Mouse (Mus musculus): Measurements from ENCODE around the gene Rtp1. TPM values are rescaled to one million over a fixed set of nuclear protein-coding genes. Genes with fewer than 3 reads are reported as not detected.

Gene Rtp1
- polyA plus RNA-seq, 1 experiment = 0.25 TPM

DNA sequence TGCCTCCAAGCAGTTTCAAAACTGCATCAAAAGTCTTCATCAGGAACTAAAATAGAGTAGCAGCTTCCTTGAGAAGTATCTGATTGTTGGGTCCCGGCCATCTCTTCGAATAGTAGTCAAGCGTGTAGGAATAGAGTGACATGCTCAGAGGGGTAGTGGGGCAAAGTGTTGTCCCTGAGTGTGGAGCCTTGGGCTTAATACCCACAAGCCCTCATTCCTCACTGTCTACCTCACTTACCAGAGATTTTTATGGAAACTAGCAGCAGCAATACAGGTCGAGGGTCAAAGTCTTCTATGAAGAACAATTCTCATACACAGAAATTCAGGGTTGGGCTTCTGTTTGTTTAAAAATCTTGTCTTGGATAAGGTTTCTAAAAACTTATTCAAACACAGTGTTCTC, 21.9 kb downstream of the Rtp1 start:
- Histone ChIP-seq H3K4me3 (ENCODE audit: insufficient read depth, low read length) (no peak overlapping the region), H3K4me1 (ENCODE audit: control insufficient read depth, insufficient read depth, low read length) (no peaks in the 10 kb centered on the region), H3K27ac (ENCODE audit: insufficient read depth, low read length) (no peak overlapping the region)
- TF ChIP-seq POLR2A (IDR thresholded peaks at IDR 0.05; ENCODE audit: extremely low read depth, insufficient read depth, low read length) = no peak
- TF ChIP-seq CTCF (IDR thresholded peaks at IDR 0.05; ENCODE audit: extremely low read depth, insufficient read depth, low read length) = no peak

DNA sequence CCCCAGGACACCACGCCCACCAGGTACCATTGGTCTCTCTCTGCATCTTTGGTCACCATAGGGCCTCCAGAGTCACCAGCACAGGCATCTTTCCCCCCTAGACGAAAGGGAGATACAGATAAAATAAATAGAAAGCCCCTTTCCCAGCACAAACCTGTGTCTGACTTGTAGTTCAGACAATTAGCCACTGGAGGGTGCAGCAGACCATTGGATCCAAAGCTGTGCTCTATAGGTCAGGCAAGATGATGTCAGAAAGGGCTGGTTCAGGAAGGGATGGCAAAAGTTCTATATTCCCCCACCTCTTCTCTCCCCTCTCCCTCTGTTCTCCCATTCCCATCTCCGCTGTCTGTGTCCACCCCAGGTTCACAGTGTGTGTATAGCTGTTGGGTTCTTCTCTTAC, 23.5 kb downstream of the Rtp1 start:
- TF ChIP-seq CTCF (IDR thresholded peaks at IDR 0.05; ENCODE audit: extremely low read depth, insufficient read depth, low read length) (peak; percentile 95), POLR2A (IDR thresholded peaks at IDR 0.05; ENCODE audit: extremely low read depth, insufficient read depth, low read length) (no peak)
- Histone ChIP-seq H3K4me3 (ENCODE audit: insufficient read depth, low read length) (no peak overlapping the region), H3K27ac (ENCODE audit: insufficient read depth, low read length) (no peak overlapping the region), H3K4me1 (ENCODE audit: control insufficient read depth, insufficient read depth, low read length) (no peaks in the 10 kb centered on the region)

DNA sequence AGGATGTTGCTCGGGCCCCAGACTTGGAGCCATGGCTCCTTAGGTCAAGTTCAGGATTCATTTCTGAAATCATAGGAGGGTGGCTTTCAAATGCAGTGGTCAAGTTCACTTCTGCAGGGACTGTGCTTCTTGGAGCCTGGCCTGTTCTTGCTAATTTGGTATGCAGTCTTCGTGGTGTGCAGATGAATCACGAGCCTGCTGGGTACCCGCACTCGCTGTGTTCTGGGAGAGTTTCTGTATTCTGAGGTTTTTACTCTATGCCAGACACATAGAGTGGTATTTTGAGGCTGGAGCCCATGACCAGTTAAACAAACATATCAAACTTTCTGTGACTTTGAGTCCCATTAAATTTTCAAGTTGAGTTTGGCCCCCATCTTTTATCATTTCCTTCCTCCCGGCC, 25.4 kb downstream of the Rtp1 start:
- H3K27ac ChIP-seq (ENCODE audit: insufficient read depth, low read length) = no peak overlapping the region
- TF ChIP-seq CTCF (IDR thresholded peaks at IDR 0.05; ENCODE audit: extremely low read depth, insufficient read depth, low read length) = no peak
- no peak for TF ChIP-seq POLR2A (IDR thresholded peaks at IDR 0.05; ENCODE audit: extremely low read depth, insufficient read depth, low read length)
- no peak overlapping the region for H3K4me3 ChIP-seq (ENCODE audit: insufficient read depth, low read length)
- H3K4me1 ChIP-seq (ENCODE audit: control insufficient read depth, insufficient read depth, low read length) = no peaks in the 10 kb centered on the region

DNA sequence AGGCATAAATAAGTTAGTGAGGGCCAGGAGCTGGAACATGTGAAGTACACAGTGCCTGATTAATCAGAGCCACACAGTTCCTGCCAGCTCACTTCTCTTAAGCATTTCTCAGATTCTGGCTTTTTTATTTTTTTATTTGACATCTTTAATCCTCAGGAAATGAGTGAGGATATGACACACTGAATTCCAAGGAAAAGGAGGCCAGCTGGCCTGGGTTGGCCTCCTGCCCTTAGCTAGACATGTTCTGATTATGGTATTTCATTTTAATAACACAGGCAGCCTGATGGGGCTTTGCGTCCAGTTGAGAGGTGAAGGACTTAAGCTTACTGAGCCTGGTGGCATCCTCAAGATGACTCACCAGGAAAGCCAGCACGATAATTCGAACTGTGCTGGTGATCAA, 27.6 kb downstream of the Rtp1 start:
- H3K27ac ChIP-seq (ENCODE audit: insufficient read depth, low read length) = no peak overlapping the region
- TF ChIP-seq POLR2A (IDR thresholded peaks at IDR 0.05; ENCODE audit: extremely low read depth, insufficient read depth, low read length) (no peak), CTCF (IDR thresholded peaks at IDR 0.05; ENCODE audit: extremely low read depth, insufficient read depth, low read length) (no peak)

DNA sequence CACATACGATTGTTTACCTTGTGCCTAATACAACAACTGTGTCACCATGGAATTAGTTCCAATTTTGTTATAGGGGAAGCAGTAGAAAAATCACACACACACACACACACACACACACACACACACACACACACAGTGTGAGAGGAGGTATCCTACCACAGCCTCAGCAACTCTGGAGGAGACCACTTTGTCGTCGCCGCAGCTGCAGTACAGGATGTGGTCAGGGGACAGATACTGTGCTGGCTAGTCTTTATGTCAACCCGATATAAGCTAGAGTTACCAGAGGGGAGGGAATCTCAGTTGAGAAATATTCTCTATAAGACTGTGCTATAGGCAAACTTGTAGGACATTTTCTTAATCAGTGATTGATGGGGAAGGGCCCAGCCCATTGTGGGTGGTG, 28.4 kb downstream of the Rtp1 start:
- TF ChIP-seq CTCF (IDR thresholded peaks at IDR 0.05; ENCODE audit: extremely low read depth, insufficient read depth, low read length) (no peak), POLR2A (IDR thresholded peaks at IDR 0.05; ENCODE audit: extremely low read depth, insufficient read depth, low read length) (no peak)
- Histone ChIP-seq H3K27ac (ENCODE audit: insufficient read depth, low read length) (no peak overlapping the region), H3K4me3 (ENCODE audit: insufficient read depth, low read length) (no peak overlapping the region), H3K4me1 (ENCODE audit: control insufficient read depth, insufficient read depth, low read length) (no peaks in the 10 kb centered on the region)

More for the DNA sequence above, 27.6 kb downstream of the Rtp1 start:
- Histone ChIP-seq H3K4me3 (ENCODE audit: insufficient read depth, low read length) (no peak overlapping the region), H3K4me1 (ENCODE audit: control insufficient read depth, insufficient read depth, low read length) (no peaks in the 10 kb centered on the region)

DNA sequence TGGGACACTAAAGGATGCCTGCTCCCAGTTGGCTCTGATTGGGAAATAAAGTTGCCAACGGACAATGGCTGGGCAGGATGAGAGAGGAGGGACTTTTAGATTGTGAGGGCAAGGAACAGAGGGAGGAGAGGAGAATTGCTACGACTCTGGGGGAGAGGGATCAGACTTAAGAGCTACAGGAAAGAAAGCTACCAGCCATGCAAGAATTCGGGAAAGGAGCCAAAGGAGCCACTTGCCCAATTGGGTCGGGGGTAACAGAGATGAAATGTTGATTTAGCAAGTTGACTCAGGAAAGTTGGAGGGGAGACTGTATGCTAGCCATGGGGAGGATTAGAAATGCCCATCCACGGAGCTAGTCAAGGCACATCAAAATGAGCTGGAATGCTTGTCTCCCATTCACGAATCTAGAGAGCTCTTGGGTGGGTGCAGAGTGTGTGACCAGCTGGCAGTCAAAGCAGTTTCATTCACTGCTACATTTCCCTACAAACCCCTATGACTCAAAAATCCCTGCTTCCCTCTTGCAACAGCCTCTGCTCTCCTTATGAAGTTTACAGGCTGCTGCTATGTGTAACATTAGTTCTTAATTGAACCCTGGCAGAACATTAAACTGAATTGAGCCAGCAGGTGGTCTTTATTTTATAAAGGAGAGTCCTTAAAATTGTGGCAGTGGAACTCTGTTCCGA, 30.1 kb downstream of the Rtp1 start:
- Histone ChIP-seq H3K4me3 (ENCODE audit: insufficient read depth, low read length) (no peak overlapping the region), H3K4me1 (ENCODE audit: control insufficient read depth, insufficient read depth, low read length) (no peaks in the 10 kb centered on the region), H3K27ac (ENCODE audit: insufficient read depth, low read length) (no peak overlapping the region)
- TF ChIP-seq POLR2A (IDR thresholded peaks at IDR 0.05; ENCODE audit: extremely low read depth, insufficient read depth, low read length) (no peak), CTCF (IDR thresholded peaks at IDR 0.05; ENCODE audit: extremely low read depth, insufficient read depth, low read length) (no peak)

DNA sequence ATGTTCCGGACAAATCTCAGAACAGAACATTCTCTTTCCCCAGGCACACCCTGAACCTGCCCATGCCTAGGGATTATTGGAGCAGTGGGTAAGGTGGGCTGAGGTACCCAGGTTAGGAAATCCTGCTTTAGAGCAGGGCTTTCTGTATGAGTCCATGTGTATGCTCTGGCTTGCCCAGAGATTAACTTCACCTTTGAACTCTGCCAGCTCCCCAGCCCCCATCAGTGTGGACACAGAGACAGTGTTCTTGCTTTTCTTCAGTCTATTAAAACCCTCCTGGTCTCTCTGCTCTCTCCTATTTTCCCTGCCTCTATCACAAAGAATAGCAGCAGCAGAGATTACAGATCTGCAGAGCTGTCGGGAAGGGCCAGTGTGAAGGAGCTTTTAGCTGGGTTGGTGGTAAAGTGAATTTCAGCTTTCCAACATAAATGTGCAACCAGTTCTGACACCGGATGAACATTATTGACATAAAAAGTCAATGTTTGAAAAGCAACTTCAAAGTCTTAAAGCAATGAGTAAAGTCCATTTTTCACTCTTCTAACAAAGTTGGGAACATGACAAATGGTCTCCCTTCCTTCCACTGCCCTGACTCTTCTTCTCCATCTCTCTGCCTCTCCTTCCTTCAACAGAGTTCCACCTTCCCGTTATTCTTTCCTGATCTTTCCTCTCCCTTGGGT, 34.9 kb downstream of the Rtp1 start:
- no peak for TF ChIP-seq POLR2A (IDR thresholded peaks at IDR 0.05; ENCODE audit: extremely low read depth, insufficient read depth, low read length)
- TF ChIP-seq CTCF (IDR thresholded peaks at IDR 0.05; ENCODE audit: extremely low read depth, insufficient read depth, low read length) = no peak
- Histone ChIP-seq H3K4me1 (ENCODE audit: control insufficient read depth, insufficient read depth, low read length) (no peaks in the 10 kb centered on the region), H3K27ac (ENCODE audit: insufficient read depth, low read length) (no peak overlapping the region), H3K4me3 (ENCODE audit: insufficient read depth, low read length) (no peak overlapping the region)

DNA sequence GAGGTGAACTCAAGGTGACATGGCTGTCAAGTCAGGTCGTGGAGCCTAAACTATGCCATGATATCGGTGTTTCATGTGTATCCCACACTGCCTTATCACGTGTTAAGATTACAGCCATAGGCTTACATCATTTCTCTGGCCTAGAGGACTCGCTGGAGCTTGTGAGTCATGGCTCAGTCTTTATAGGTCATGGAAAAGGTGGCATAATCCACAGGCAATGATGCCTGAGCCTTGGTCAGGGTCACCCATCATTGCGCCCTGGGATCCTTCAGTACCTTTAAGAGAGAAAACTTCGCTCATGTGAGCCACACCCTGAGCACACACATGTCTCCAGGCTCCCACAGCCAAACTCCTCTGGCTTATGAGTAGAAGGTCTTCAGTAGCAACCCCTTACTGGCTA, 42.6 kb downstream of the Rtp1 start:
- Histone ChIP-seq H3K4me1 (ENCODE audit: control insufficient read depth, insufficient read depth, low read length) (no peaks in the 10 kb centered on the region), H3K27ac (ENCODE audit: insufficient read depth, low read length) (no peak overlapping the region), H3K4me3 (ENCODE audit: insufficient read depth, low read length) (no peak overlapping the region)
- TF ChIP-seq CTCF (IDR thresholded peaks at IDR 0.05; ENCODE audit: extremely low read depth, insufficient read depth, low read length) (no peak), POLR2A (IDR thresholded peaks at IDR 0.05; ENCODE audit: extremely low read depth, insufficient read depth, low read length) (no peak)

DNA sequence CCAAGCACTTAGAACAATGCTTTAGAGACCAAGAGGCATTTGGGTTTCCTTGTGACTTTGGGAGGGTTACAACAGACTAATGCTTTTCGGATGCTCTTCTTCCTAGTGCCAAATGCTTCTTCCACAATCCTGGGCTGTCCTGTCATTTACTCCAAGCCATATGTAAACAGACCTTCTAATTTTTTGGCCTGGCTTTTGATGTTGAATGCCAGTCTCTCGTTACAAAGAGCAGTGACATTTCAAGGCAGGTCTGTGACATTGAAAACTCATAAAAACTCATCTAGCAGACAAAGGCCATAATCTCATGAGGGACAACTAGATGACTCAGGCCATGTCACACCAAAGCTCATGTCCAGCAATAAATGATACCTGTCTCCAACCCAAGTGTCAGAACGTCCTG, 43.1 kb downstream of the Rtp1 start:
- H3K27ac ChIP-seq (ENCODE audit: insufficient read depth, low read length) = no peak overlapping the region
- H3K4me3 ChIP-seq (ENCODE audit: insufficient read depth, low read length) = no peak overlapping the region
- TF ChIP-seq CTCF (IDR thresholded peaks at IDR 0.05; ENCODE audit: extremely low read depth, insufficient read depth, low read length) = no peak
- no peaks in the 10 kb centered on the region for H3K4me1 ChIP-seq (ENCODE audit: control insufficient read depth, insufficient read depth, low read length)

DNA sequence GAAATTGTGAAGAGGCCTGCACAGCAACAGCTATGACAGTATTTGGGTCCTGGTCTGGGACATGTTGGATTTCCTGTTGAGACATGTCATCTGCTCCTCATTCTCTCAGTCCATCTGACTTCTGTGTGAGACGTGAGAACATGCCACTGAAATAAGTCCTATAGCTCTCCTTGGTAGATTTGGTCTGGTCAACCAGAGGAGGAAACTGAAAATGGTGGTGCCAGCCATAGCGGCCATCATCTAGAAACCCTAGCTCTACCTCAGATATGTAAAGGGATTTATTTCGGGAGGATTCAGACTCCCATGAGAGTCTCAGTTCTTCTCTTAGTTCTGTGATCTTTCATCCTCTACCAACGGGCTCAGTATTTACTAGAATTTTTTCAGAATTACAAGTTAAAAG, 46.7 kb downstream of the Rtp1 start:
- Histone ChIP-seq H3K4me3 (ENCODE audit: insufficient read depth, low read length) (no peak overlapping the region), H3K27ac (ENCODE audit: insufficient read depth, low read length) (no peak overlapping the region), H3K4me1 (ENCODE audit: control insufficient read depth, insufficient read depth, low read length) (no peaks in the 10 kb centered on the region)
- no peak for TF ChIP-seq CTCF (IDR thresholded peaks at IDR 0.05; ENCODE audit: extremely low read depth, insufficient read depth, low read length)
- TF ChIP-seq POLR2A (IDR thresholded peaks at IDR 0.05; ENCODE audit: extremely low read depth, insufficient read depth, low read length) = no peak

Measured in cortical plate, adult 2 months (tissue).